Mouse (Mus musculus): Measurements from ENCODE around the gene Kdm2a. TPM values are rescaled to one million over a fixed set of nuclear protein-coding genes. Genes with fewer than 3 reads are reported as not detected.

The Kdm2a gene
- polyA plus RNA-seq, 1 experiment from 2014 or later, result 61.6 TPM

DNA sequence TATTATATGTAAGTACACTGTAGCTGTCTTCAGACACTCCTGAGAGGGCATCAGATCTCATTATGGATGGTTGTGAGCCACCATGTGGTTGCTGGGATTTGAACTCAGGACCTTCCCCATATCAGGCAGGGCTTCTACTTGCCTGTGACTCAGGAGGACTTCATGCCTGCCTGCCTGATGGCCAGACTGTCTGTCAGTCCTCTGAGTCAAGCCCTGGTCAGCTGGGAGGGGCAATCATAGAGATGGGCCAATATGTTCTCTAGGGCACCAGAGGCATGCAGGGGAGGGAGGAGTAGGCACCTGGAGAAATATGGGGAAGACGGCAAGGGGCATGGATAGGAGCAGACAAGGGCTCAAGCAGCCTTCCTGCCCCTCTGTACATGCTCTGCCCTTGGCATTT, 36.9 kb upstream of the Kdm2a start:
- ATAC-seq (ENCODE audit: insufficient number of reproducible peaks, insufficient read depth, low FRiP score, low TSS enrichment), result no peak
- WGBS, result 83% methylated on average over 1 of the region's 1 CpGs
- peaks cover 16% of the 10 kb centered on the region for H3K36me3 ChIP-seq

DNA sequence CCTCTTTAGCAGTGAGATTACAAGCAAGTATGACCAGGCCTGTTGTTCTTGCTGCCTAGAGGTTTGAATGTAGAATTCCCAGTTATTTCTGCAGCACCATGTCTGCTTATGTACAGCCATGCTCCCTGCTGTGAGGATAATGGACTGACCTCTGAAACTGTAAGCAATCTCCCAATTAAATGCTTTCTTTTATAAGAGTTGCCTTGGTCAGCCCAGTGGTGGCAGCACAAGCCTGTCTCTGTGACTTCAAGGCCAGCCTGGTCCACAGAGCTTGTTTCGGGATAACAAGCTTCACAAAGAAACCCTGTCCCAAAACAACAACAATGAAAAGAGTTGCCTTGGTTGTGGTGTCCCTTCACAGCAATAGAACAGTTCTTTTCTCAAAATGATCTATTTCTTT, 35.7 kb upstream of the Kdm2a start:
- H3K4me3 ChIP-seq, result no peak overlapping the region
- peaks cover 23% of the 10 kb centered on the region for H3K36me3 ChIP-seq
- no peak overlapping the region for H3K27ac ChIP-seq
- WGBS, result 75% methylated on average over 1 of the region's 1 CpGs
- no peak overlapping the region for H3K9ac ChIP-seq
- H3K4me1 ChIP-seq, result peaks cover 7% of the 10 kb centered on the region
- no peak for ATAC-seq (ENCODE audit: insufficient number of reproducible peaks, insufficient read depth, low FRiP score, low TSS enrichment)
- no peaks in the 10 kb centered on the region for H3K27me3 ChIP-seq
- no peaks in the 10 kb centered on the region for H3K9me3 ChIP-seq
- H3K4me2 ChIP-seq (replicated peaks), result no peak overlapping the region

More for the DNA sequence above, 36.9 kb upstream of the Kdm2a start:
- Histone ChIP-seq H3K27me3 (no peaks in the 10 kb centered on the region), H3K4me1 (peaks cover 14% of the 10 kb centered on the region), H3K9me3 (no peaks in the 10 kb centered on the region), H3K9ac (no peak overlapping the region), H3K4me3 (no peak overlapping the region), H3K27ac (no peak overlapping the region), H3K4me2 (replicated peaks) (no peak overlapping the region)

DNA sequence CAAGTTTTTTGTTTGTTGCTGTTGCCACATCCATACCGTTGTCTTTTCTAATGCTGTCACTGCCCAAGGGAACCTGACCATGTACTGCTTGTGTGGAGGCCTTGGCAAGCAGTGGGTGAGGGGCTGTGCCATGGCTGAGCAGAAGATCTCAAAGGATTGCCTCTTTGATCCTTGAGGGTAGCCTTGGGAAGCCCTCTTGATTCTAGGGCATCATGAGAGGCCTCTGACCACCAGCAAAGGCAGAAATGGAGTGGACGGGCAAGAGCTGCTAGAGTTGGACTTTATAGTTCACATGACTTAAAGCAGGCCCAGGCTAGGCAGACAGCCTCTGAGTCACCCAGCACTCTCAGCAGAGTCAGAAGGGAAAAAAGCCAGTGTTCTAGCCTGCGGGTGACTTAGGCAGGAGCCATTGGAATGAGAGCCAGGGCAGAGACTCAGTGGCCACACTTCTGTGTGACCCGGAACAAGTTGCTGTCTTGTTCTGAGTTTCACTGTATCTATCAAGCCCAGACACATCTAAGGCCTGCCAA, 32.1 kb upstream of the Kdm2a start:
- no peak for ATAC-seq (ENCODE audit: insufficient number of reproducible peaks, insufficient read depth, low FRiP score, low TSS enrichment)
- no peak overlapping the region for H3K27ac ChIP-seq
- no peaks in the 10 kb centered on the region for H3K27me3 ChIP-seq
- H3K4me2 ChIP-seq (replicated peaks), result no peak overlapping the region
- H3K4me1 ChIP-seq, result no peaks in the 10 kb centered on the region
- 91% methylated on average over 4 of the region's 4 CpGs for WGBS
- H3K36me3 ChIP-seq, result peaks cover 35% of the 10 kb centered on the region
- no peaks in the 10 kb centered on the region for H3K9me3 ChIP-seq
- no peak overlapping the region for H3K9ac ChIP-seq
- H3K4me3 ChIP-seq, result no peak overlapping the region

DNA sequence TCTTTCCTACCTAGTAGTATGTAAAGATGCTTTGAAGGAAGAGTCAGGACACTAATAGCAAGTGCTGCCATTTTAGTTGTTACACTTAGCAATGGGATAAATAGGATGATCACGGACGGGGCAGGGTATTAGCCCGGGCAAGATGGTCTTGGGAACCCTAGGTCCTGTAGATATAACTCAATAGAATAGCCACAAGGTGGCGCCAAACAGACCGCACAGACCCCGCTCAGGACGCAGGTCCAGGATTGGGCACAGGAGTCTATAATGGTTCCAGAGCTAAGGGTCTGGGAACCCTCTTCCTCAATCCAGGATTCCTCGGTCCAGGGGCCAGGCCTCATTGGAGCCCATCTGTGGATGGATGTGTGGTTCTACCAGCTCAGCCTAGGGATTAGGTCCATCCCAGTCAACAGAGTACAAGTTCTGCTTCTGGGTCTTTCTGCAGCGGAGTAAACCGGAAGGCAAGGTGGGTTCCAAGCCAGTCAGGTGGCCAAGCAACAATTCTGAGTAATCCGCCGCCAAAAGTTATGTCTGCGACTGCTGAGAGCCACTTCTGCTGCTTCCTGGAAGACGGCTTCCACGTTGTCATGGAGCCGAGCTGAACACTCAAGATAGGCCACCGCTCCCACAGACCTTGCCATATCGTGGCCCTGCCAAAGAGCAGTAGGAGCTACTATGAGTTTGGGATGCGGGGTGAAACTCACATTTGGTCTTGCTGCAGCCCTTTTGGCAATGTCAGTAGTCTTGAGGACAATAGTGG, 27.7 kb upstream of the Kdm2a start:
- Histone ChIP-seq H3K9ac (no peak overlapping the region), H3K4me3 (no peak overlapping the region), H3K27ac (no peak overlapping the region), H3K9me3 (no peaks in the 10 kb centered on the region), H3K4me2 (replicated peaks) (no peak overlapping the region), H3K27me3 (no peaks in the 10 kb centered on the region), H3K4me1 (no peaks in the 10 kb centered on the region), H3K36me3 (peaks cover 48% of the 10 kb centered on the region)
- WGBS, result 78% methylated on average over 19 of the region's 19 CpGs
- no peak for ATAC-seq (ENCODE audit: insufficient number of reproducible peaks, insufficient read depth, low FRiP score, low TSS enrichment)

DNA sequence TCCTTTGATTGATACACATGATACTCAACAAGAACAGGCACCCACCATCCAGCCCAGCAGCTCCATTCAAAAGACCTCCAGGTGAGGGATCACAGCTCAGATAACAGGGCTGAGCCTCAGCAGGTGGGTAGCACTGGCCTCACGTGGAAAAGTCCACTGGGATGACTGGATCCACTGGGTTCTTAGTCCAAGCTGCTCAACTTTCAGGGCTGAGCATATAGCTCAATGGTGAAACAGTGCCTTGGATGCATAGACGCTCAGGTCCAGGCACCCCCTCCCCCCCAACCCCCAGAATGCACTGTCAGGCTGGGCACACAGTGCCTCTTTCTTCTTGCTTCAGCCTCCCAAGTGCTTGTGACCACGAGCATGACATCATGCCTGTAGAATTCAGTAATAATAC, 24.9 kb upstream of the Kdm2a start:
- Histone ChIP-seq H3K9ac (no peak overlapping the region), H3K27me3 (no peaks in the 10 kb centered on the region), H3K9me3 (no peaks in the 10 kb centered on the region), H3K4me1 (no peaks in the 10 kb centered on the region), H3K4me3 (no peak overlapping the region), H3K4me2 (replicated peaks) (no peak overlapping the region), H3K27ac (no peak overlapping the region), H3K36me3 (peaks cover 37% of the 10 kb centered on the region)
- 80% methylated on average over 3 of the region's 3 CpGs for WGBS
- no peak for ATAC-seq (ENCODE audit: insufficient number of reproducible peaks, insufficient read depth, low FRiP score, low TSS enrichment)

DNA sequence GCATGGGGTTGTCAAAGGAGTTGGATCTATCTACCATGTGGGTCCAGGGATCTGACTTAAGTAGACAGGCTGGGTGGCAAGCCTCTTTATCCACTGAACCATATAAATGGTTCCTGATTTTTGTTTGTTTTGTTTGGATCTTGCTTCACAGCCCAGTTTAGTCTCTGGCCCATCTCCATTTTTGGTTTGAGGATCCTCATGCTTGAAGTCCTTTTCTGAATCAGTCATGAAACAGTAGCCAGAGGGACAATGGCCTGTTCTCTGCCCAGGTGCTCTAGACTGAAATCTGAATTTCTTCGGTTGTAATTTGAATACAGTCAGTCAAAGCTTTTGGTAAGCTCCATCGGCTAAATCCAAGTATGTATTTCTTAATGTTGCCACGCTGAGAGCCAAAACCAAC, 24.5 kb upstream of the Kdm2a start:
- H3K4me2 ChIP-seq (replicated peaks), result no peak overlapping the region
- no peaks in the 10 kb centered on the region for H3K4me1 ChIP-seq
- no peaks in the 10 kb centered on the region for H3K9me3 ChIP-seq
- no peak overlapping the region for H3K27ac ChIP-seq
- no peak overlapping the region for H3K9ac ChIP-seq
- no peak overlapping the region for H3K4me3 ChIP-seq
- no peak for ATAC-seq (ENCODE audit: insufficient number of reproducible peaks, insufficient read depth, low FRiP score, low TSS enrichment)
- peaks cover 37% of the 10 kb centered on the region for H3K36me3 ChIP-seq
- 87% methylated on average over 3 of the region's 3 CpGs for WGBS
- H3K27me3 ChIP-seq, result no peaks in the 10 kb centered on the region

DNA sequence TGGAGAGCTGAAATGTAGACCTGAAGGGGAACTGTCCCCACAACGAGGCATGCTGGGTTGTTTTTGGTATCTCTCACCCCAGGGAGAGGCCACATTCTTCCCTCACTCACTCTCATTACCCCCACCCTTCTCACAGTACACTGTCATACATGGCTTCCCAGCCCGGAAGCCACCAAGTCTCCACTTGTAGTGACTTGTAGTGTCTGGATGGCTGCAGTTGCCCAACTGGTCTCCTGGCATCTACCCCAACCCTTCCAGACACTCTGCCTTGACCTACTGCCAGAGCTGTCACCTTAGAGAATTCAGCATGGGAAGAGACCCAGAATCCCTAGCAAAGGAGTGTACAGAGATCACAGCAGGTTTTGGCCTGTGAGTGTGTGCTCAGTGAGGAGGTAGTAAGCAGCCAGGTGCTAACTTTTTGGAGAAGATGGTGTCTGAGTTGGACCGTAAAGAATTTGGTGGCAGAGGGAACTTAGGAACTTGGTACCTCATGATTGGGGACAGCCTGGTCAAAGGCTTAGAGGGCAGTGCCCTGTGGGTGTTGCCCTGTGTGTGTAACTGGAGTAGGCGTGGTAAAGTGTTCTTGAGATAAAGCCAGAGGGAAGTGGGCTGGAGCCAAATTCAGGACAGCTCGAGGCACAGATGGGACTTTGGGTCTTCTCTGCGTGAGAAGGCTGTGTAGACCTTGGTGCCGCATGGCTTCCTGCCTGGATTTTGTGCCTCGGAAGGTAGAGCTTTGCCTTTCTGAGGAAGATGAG, 22.2 kb upstream of the Kdm2a start:
- H3K4me3 ChIP-seq, result no peak overlapping the region
- no peak for ATAC-seq (ENCODE audit: insufficient number of reproducible peaks, insufficient read depth, low FRiP score, low TSS enrichment)
- peaks cover 22% of the 10 kb centered on the region for H3K36me3 ChIP-seq
- H3K4me1 ChIP-seq, result no peaks in the 10 kb centered on the region
- no peaks in the 10 kb centered on the region for H3K9me3 ChIP-seq
- H3K9ac ChIP-seq, result no peak overlapping the region
- H3K27me3 ChIP-seq, result no peaks in the 10 kb centered on the region
- WGBS, result 79% methylated on average over 8 of the region's 8 CpGs
- no peak overlapping the region for H3K4me2 ChIP-seq (replicated peaks)
- no peak overlapping the region for H3K27ac ChIP-seq

DNA sequence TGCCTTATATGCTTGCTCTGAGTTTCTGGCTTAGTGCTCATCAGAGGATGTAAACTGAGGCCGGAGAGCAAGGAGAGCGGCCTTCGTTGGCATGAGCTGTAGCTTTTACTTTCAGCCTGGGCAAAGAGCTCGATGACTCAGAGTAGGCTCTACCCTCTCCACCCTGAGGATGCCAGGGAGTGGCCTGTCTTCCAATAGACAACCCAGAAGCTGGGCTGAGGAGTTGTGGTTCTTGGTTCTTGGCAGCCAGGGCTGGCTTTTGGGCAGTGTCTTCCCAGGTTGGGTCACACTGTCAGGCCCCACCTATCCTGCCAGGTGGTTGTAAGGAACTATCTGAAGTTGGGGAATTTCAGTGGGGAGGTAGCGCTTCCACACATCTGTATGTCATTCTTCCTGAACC, 21.6 kb upstream of the Kdm2a start:
- WGBS, result 94% methylated on average over 5 of the region's 5 CpGs
- H3K9ac ChIP-seq, result no peak overlapping the region
- no peak overlapping the region for H3K4me2 ChIP-seq (replicated peaks)
- no peaks in the 10 kb centered on the region for H3K9me3 ChIP-seq
- H3K36me3 ChIP-seq, result peaks cover 16% of the 10 kb centered on the region; the same call in 1 of the 2 replicates
- no peaks in the 10 kb centered on the region for H3K27me3 ChIP-seq
- no peak overlapping the region for H3K4me3 ChIP-seq
- no peaks in the 10 kb centered on the region for H3K4me1 ChIP-seq
- no peak for ATAC-seq (ENCODE audit: insufficient number of reproducible peaks, insufficient read depth, low FRiP score, low TSS enrichment)
- no peak overlapping the region for H3K27ac ChIP-seq

DNA sequence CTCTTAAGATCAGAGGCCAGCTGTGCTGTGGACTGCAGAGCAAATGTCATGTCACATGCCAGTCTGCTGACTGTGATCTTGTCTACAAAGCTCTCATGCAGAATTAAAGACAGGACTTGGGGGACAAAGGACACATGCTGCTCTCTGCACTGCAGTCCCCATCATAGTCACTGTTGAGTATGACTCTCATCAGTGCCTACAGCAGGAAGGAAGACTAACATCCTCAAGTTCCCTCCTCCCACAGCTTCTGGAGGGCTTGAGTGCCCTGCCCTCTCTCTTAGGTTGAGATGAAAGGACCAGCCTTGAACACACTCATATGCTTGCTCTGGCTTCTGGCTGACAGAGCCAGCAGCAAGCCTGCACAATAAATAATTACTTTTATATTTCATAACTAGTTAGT, 19.6 kb upstream of the Kdm2a start:
- Histone ChIP-seq H3K4me1 (no peaks in the 10 kb centered on the region), H3K4me3 (no peak overlapping the region), H3K9me3 (no peaks in the 10 kb centered on the region), H3K27ac (no peak overlapping the region), H3K4me2 (replicated peaks) (no peak overlapping the region), H3K9ac (no peak overlapping the region), H3K27me3 (no peaks in the 10 kb centered on the region), H3K36me3 (peaks cover 3% of the 10 kb centered on the region; the same call in 1 of the 2 replicates)
- no peak for ATAC-seq (ENCODE audit: insufficient number of reproducible peaks, insufficient read depth, low FRiP score, low TSS enrichment)

DNA sequence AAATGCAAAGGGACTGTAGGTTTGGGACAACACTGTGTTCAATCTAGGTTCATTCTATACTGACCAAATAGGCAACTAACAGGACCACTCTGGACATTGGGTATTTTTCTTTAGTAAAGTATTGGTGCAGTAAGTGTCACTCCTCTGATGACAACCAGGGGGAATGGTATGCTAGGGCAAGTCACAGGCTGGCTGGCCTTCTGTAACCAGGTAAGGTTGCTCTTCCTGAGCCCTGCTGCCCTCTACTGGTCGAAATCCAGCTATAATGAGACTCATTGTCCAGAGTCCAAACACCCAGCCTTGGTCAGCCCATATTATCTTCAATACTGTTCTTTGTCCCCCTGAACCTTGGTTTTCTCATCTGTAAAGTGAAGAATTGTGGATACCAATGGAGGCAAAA, 19.1 kb upstream of the Kdm2a start:
- Histone ChIP-seq H3K4me1 (no peaks in the 10 kb centered on the region), H3K9ac (no peak overlapping the region), H3K9me3 (no peaks in the 10 kb centered on the region), H3K4me3 (no peak overlapping the region), H3K27ac (no peak overlapping the region), H3K27me3 (no peaks in the 10 kb centered on the region), H3K4me2 (replicated peaks) (no peak overlapping the region), H3K36me3 (peaks cover 3% of the 10 kb centered on the region; the same call in 1 of the 2 replicates)
- WGBS, result 0% methylated on average over 1 of the region's 1 CpGs
- no peak for ATAC-seq (ENCODE audit: insufficient number of reproducible peaks, insufficient read depth, low FRiP score, low TSS enrichment)

DNA sequence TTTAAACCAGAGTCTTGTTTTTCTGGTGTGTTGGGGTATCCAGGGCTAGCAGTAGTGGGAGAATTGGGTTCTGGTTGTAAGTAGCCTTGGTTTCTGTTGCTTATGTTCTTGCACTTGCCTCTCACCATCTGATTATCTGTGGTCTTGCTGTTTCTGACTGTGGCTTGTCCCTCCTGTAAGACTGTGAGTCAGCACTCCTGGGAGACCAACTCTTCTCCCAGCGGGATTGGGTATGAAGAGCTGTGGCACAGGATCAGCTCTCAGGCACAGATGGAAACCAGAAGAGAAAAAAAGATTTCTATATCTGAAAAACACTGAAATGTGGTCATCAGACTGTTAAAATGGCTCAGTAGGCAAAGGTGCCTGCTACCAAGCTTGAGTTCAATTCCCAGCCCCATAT, 16.5 kb upstream of the Kdm2a start:
- Histone ChIP-seq H3K4me3 (no peak overlapping the region), H3K4me2 (replicated peaks) (no peak overlapping the region), H3K36me3 (no peaks in the 10 kb centered on the region), H3K9me3 (no peaks in the 10 kb centered on the region), H3K9ac (no peak overlapping the region), H3K4me1 (no peaks in the 10 kb centered on the region), H3K27ac (no peak overlapping the region), H3K27me3 (no peaks in the 10 kb centered on the region)
- 69% methylated on average over 1 of the region's 1 CpGs for WGBS
- no peak for ATAC-seq (ENCODE audit: insufficient number of reproducible peaks, insufficient read depth, low FRiP score, low TSS enrichment)

DNA sequence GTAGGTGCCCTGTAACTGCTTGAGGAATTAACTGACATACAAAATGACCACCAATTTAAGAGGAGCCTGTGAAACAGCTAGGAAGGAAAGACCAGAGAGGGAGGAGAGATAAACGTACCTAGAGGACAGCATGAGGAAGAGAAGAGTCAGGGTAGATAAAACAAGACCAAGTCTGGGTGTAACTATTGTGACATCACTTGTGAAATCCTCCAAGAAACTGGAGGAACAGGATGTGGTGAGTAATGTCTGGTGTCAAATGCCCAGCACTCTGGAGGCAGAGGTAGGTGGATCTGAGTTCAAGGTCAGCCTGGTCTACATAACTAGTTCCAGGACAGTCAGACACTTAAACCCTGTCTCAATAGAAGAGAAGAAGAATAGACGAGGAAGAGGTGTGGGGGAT, 11.0 kb upstream of the Kdm2a start:
- H3K9ac ChIP-seq, result no peak overlapping the region
- H3K4me1 ChIP-seq, result no peaks in the 10 kb centered on the region
- H3K36me3 ChIP-seq, result no peaks in the 10 kb centered on the region
- H3K4me3 ChIP-seq, result no peak overlapping the region
- H3K9me3 ChIP-seq, result no peaks in the 10 kb centered on the region
- H3K4me2 ChIP-seq (replicated peaks), result no peak overlapping the region
- ATAC-seq (ENCODE audit: insufficient number of reproducible peaks, insufficient read depth, low FRiP score, low TSS enrichment), result no peak
- H3K27ac ChIP-seq, result no peak overlapping the region
- 66% methylated on average over 2 of the region's 2 CpGs for WGBS
- no peaks in the 10 kb centered on the region for H3K27me3 ChIP-seq

Data from embryonic facial prominence, embryonic 12.5 days (tissue).